Mouse (Mus musculus) midbrain, embryonic 10.5 days (tissue): ENCODE results near the gene Mink1. TPM values are rescaled to one million over a fixed set of nuclear protein-coding genes. Genes with fewer than 3 reads are reported as not detected.

Experiments used
- polyA plus RNA-seq: library from polyadenylated mRNA; unstranded; fragments of >200 nt; fragmentation: Nextera tagmentation; extraction: Ambion mirVana; gene quantifications from 2 replicates; pipeline ENCODE4 v1.2.1, GENCODE M21; 2016

Mink1 gene
- polyA plus RNA-seq, 1 experiment from 2014 or later, result 10.3 TPM

Other genes starting within 250 kb of the Mink1 start
- gene Alox12e, start 240.3 kb upstream of the Mink1 start, polyA plus RNA-seq, result not detected in 2 replicates
- 0.26 TPM in 1 of 2 replicates, not detected in the other for gene Alox15, start 210.8 kb upstream of the Mink1 start, polyA plus RNA-seq
- 52.2 and 53.2 TPM in 2 replicates for gene Pelp1, start 152.8 kb upstream of the Mink1 start, polyA plus RNA-seq
- 28.3 and 37.4 TPM in 2 replicates for gene Arrb2, start 130.2 kb upstream of the Mink1 start, polyA plus RNA-seq
- gene Med11, start 111.0 kb upstream of the Mink1 start, polyA plus RNA-seq, result 39.7 and 44.6 TPM in 2 replicates
- gene Zmynd15, start 103.4 kb upstream of the Mink1 start, polyA plus RNA-seq, result 0.14 and 0.40 TPM in 2 replicates
- 0.46 and 0.63 TPM in 2 replicates for gene Cxcl16, start 102.9 kb upstream of the Mink1 start, polyA plus RNA-seq
- gene Tm4sf5, start 57.6 kb upstream of the Mink1 start, polyA plus RNA-seq, result 0.22 TPM in 1 of 2 replicates, not detected in the other
- not detected in 2 replicates for gene Vmo1, start 48.3 kb upstream of the Mink1 start, polyA plus RNA-seq
- gene Gltpd2, start 43.7 kb upstream of the Mink1 start, polyA plus RNA-seq, result 0.15 and 0.25 TPM in 2 replicates
- 1,085 and 1,129 TPM in 2 replicates for gene Psmb6, start 37.5 kb upstream of the Mink1 start, polyA plus RNA-seq
- not detected in 2 replicates for gene Gm40193, start 29.9 kb upstream of the Mink1 start, polyA plus RNA-seq
- gene Pld2, start 22.8 kb upstream of the Mink1 start, polyA plus RNA-seq, result 3.5 and 4.1 TPM in 2 replicates
- gene 4930544D05Rik, start 53.0 kb downstream of the Mink1 start, polyA plus RNA-seq, result not detected in 2 replicates
- gene Chrne, start 56.3 kb downstream of the Mink1 start, polyA plus RNA-seq, result not detected in 2 replicates
- 0.44 and 0.48 TPM in 2 replicates for gene Gp1ba, start 76.2 kb downstream of the Mink1 start, polyA plus RNA-seq
- gene Rnf167, start 84.4 kb downstream of the Mink1 start, polyA plus RNA-seq, result 85.6 and 96.3 TPM in 2 replicates
- 142 and 149 TPM in 2 replicates for gene Slc25a11, start 84.6 kb downstream of the Mink1 start, polyA plus RNA-seq
- 1,553 and 1,733 TPM in 2 replicates for gene Pfn1, start 91.8 kb downstream of the Mink1 start, polyA plus RNA-seq
- gene Eno3, start 94.3 kb downstream of the Mink1 start, polyA plus RNA-seq, result 22.6 and 32.8 TPM in 2 replicates
- 186 TPM in 2 replicates for gene Spag7, start 106.5 kb downstream of the Mink1 start, polyA plus RNA-seq
- gene Camta2, start 125.2 kb downstream of the Mink1 start, polyA plus RNA-seq, result 9.8 and 12.4 TPM in 2 replicates
- gene Inca1, start 137.3 kb downstream of the Mink1 start, polyA plus RNA-seq, result 1.00 and 1.3 TPM in 2 replicates
- 1.8 and 2.0 TPM in 2 replicates for gene Kif1c, start 137.7 kb downstream of the Mink1 start, polyA plus RNA-seq
- 6.9 and 10.2 TPM in 2 replicates for gene Zfp3, start 201.3 kb downstream of the Mink1 start, polyA plus RNA-seq
- not detected in 2 replicates for gene Scimp, start 249.7 kb downstream of the Mink1 start, polyA plus RNA-seq